Mouse (Mus musculus): ENCODE results near the gene Itpr1. TPM values are rescaled to one million over a fixed set of nuclear protein-coding genes. Genes with fewer than 3 reads are reported as not detected.

The Itpr1 gene
- polyA plus RNA-seq, 1 experiment from 2014 or later, result 6.5 TPM

DNA sequence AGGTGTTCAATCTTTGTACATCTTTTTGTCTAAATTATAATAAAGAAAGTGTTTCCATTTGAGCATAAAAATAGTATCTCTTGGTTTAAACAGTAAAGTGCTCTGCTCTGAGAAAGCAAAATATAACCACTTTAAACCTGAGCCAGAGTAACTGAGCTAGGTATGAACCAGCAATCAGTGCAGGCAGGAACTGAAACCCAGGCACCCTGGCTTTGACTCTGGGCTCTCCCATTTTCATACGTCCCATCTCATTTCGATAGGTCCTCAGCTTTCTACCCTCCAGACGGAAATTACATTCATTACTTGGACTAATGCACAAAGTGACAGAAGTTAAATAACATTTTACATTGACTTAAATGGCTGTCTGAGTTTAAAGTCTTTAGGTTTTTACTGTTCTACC lies 335.5 kb downstream of the Itpr1 start:
- no peak for ATAC-seq (replicated peaks; ENCODE audit: insufficient number of reproducible peaks, low FRiP score, low TSS enrichment, low read depth)
- no peak for DNase-seq (ENCODE audit: low spot score)

GRCm38 (mm10) chr6:108549495-108549935 lies 336.6 kb downstream of the Itpr1 start:
- H3K27me3 ChIP-seq (ENCODE audit: control insufficient read depth, insufficient read depth, low read length), result no peaks in the 10 kb centered on the region
- H3K9ac ChIP-seq (replicated peaks; ENCODE audit: low read length), result no peak overlapping the region
- 86% methylated on average over 6 of the region's 6 CpGs for whole genome bisulfite sequencing
- H3K4me3 ChIP-seq (ENCODE audit: low read depth, low read length), result no peak overlapping the region
- H3K4me1 ChIP-seq (ENCODE audit: control insufficient read depth, insufficient read depth, low read length), result no peaks in the 10 kb centered on the region
- DNase-seq (ENCODE audit: low spot score), result no peak
- H3K27ac ChIP-seq (replicated peaks; ENCODE audit: low read depth, low read length), result no peak overlapping the region
- ATAC-seq (replicated peaks; ENCODE audit: insufficient number of reproducible peaks, low FRiP score, low TSS enrichment, low read depth), result no peak
- H3K4me2 ChIP-seq (ENCODE audit: low read depth, low read length), result no peak overlapping the region
- H3K9me3 ChIP-seq (replicated peaks; ENCODE audit: control insufficient read depth, low read length), result no peaks in the 10 kb centered on the region
- no peaks in the 10 kb centered on the region for H3K36me3 ChIP-seq (replicated peaks; ENCODE audit: control insufficient read depth, insufficient read depth, low read depth, low read length)

More for the DNA sequence above, 335.5 kb downstream of the Itpr1 start:
- Histone ChIP-seq H3K27me3 (ENCODE audit: control insufficient read depth, insufficient read depth, low read length) (no peaks in the 10 kb centered on the region), H3K27ac (replicated peaks; ENCODE audit: low read depth, low read length) (no peak overlapping the region), H3K4me1 (ENCODE audit: control insufficient read depth, insufficient read depth, low read length) (no peaks in the 10 kb centered on the region), H3K36me3 (replicated peaks; ENCODE audit: control insufficient read depth, insufficient read depth, low read depth, low read length) (no peaks in the 10 kb centered on the region), H3K9ac (replicated peaks; ENCODE audit: low read length) (no peak overlapping the region), H3K9me3 (replicated peaks; ENCODE audit: control insufficient read depth, low read length) (no peaks in the 10 kb centered on the region), H3K4me2 (ENCODE audit: low read depth, low read length) (no peak overlapping the region), H3K4me3 (ENCODE audit: low read depth, low read length) (no peak overlapping the region)
- WGBS, result 87% methylated on average over 3 of the region's 3 CpGs

DNA sequence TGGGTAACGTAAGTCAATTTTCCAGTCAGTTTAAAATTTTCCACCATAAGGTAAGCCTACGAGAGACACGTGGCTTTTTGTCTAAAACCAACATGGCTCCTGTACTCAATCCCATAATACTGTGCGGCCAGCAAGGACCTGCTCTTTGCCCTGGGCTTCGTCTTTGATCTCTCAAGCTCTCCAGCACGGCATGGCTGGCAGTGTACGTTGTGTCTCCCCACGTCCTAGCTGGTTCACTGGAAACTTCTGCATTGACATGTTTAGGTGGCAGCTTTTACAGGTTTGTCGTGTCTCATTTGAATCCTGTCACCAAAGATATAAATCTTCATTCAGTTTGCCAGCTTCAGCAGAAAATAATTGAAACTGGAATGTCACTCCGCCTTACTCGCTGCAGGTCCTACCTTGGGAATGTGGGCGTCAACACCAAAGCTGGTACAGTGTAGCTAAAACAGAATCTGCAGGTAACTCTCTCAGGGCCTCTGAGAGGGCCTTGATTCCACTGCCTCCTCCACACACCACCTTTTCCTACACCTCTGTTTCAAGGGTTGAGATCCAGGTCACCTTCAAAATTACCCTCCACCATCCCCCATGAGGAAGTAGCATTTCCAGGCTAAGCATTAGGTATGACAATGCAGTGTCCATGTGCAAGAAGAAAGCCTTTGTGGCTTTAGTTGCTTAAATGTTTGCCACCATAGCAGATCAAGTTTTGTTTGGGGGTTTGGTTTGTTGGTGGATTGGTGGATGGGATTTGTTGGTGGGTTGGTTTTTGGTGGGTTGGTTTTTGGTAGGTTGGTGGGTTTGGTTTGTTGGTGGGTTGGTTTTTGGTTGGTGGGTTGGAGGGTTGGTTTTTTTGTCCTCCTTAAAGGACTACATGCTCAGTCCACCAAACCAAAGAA lies 339.1 kb downstream of the Itpr1 start:
- no peaks in the 10 kb centered on the region for H3K4me1 ChIP-seq (ENCODE audit: control insufficient read depth, insufficient read depth, low read length)
- WGBS, result 94% methylated on average over 12 of the region's 12 CpGs
- H3K9me3 ChIP-seq (replicated peaks; ENCODE audit: control insufficient read depth, low read length), result no peaks in the 10 kb centered on the region
- H3K36me3 ChIP-seq (replicated peaks; ENCODE audit: control insufficient read depth, insufficient read depth, low read depth, low read length), result no peaks in the 10 kb centered on the region
- ATAC-seq (replicated peaks; ENCODE audit: insufficient number of reproducible peaks, low FRiP score, low TSS enrichment, low read depth), result no peak
- no peak overlapping the region for H3K9ac ChIP-seq (replicated peaks; ENCODE audit: low read length)
- H3K4me3 ChIP-seq (ENCODE audit: low read depth, low read length), result no peak overlapping the region
- no peak for DNase-seq (ENCODE audit: low spot score)
- no peaks in the 10 kb centered on the region for H3K27me3 ChIP-seq (ENCODE audit: control insufficient read depth, insufficient read depth, low read length)
- no peak overlapping the region for H3K4me2 ChIP-seq (ENCODE audit: low read depth, low read length)
- no peak overlapping the region for H3K27ac ChIP-seq (replicated peaks; ENCODE audit: low read depth, low read length)

DNA sequence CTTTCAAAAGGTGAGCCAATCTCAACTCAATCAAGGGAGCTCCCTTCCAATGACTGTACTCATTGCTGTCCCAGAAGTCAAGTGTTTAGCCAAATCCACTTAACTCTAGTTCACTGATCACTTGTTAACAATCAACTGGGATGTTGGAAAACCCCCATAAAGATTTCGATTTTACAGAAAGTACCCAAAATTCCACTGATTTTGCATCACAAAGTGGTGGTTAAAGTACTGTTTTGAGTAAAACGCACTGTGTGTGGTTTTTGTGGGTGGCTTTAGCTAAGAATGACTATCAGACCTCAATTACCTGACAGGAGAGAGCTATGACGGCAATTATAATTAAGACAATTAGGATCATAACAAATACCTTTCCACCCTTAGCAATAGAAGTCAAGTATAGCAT lies 340.1 kb downstream of the Itpr1 start:
- no peak overlapping the region for H3K9ac ChIP-seq (replicated peaks; ENCODE audit: low read length)
- H3K27ac ChIP-seq (replicated peaks; ENCODE audit: low read depth, low read length), result no peak overlapping the region
- no peak for ATAC-seq (replicated peaks; ENCODE audit: insufficient number of reproducible peaks, low FRiP score, low TSS enrichment, low read depth)
- H3K27me3 ChIP-seq (ENCODE audit: control insufficient read depth, insufficient read depth, low read length), result no peaks in the 10 kb centered on the region
- no peak overlapping the region for H3K4me2 ChIP-seq (ENCODE audit: low read depth, low read length)
- DNase-seq (ENCODE audit: low spot score), result no peak
- no peaks in the 10 kb centered on the region for H3K4me1 ChIP-seq (ENCODE audit: control insufficient read depth, insufficient read depth, low read length)
- 80% methylated on average over 3 of the region's 3 CpGs for WGBS
- no peak overlapping the region for H3K4me3 ChIP-seq (ENCODE audit: low read depth, low read length)
- no peaks in the 10 kb centered on the region for H3K36me3 ChIP-seq (replicated peaks; ENCODE audit: control insufficient read depth, insufficient read depth, low read depth, low read length)
- H3K9me3 ChIP-seq (replicated peaks; ENCODE audit: control insufficient read depth, low read length), result no peaks in the 10 kb centered on the region

- no peak overlapping the region for H3K9ac ChIP-seq (replicated peaks; ENCODE audit: low read length)
- 83% methylated on average over 4 of the region's 4 CpGs for WGBS
- DNase-seq (ENCODE audit: low spot score), result no peak
- H3K9me3 ChIP-seq (replicated peaks; ENCODE audit: control insufficient read depth, low read length), result no peaks in the 10 kb centered on the region
- H3K36me3 ChIP-seq (replicated peaks; ENCODE audit: control insufficient read depth, insufficient read depth, low read depth, low read length), result no peaks in the 10 kb centered on the region
- no peak overlapping the region for H3K4me3 ChIP-seq (ENCODE audit: low read depth, low read length)
- no peak overlapping the region for H3K27ac ChIP-seq (replicated peaks; ENCODE audit: low read depth, low read length)
- no peaks in the 10 kb centered on the region for H3K27me3 ChIP-seq (ENCODE audit: control insufficient read depth, insufficient read depth, low read length)
- ATAC-seq (replicated peaks; ENCODE audit: insufficient number of reproducible peaks, low FRiP score, low TSS enrichment, low read depth), result no peak
- no peak overlapping the region for H3K4me2 ChIP-seq (ENCODE audit: low read depth, low read length)
- no peaks in the 10 kb centered on the region for H3K4me1 ChIP-seq (ENCODE audit: control insufficient read depth, insufficient read depth, low read length)
Observed at GRCm38 (mm10) chr6:108553536-108553935, 340.6 kb downstream of the Itpr1 start.

DNA sequence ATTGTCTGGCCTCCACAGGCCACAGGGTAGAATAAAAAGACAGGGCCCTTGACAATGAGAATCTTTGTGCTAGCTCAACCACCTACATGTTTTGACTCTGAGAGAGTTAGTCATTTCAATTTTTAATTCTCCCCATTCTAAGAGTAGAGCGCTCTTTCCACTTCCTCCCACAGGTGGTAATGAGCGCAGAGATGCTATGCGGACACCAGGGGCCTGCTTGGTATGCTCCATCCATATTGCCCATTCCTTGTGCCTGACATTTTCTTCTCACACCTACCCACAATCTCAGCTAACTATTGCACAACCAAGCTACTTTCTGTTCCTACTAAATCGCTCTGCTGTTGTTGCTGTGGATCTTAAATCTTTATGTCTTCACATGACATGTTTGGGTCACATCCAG lies 341.5 kb downstream of the Itpr1 start:
- WGBS, result 96% methylated on average over 4 of the region's 4 CpGs
- Histone ChIP-seq H3K4me2 (ENCODE audit: low read depth, low read length) (no peak overlapping the region), H3K36me3 (replicated peaks; ENCODE audit: control insufficient read depth, insufficient read depth, low read depth, low read length) (no peaks in the 10 kb centered on the region), H3K9me3 (replicated peaks; ENCODE audit: control insufficient read depth, low read length) (no peaks in the 10 kb centered on the region), H3K4me3 (ENCODE audit: low read depth, low read length) (no peak overlapping the region), H3K4me1 (ENCODE audit: control insufficient read depth, insufficient read depth, low read length) (no peaks in the 10 kb centered on the region), H3K27me3 (ENCODE audit: control insufficient read depth, insufficient read depth, low read length) (no peaks in the 10 kb centered on the region), H3K27ac (replicated peaks; ENCODE audit: low read depth, low read length) (no peak overlapping the region), H3K9ac (replicated peaks; ENCODE audit: low read length) (no peak overlapping the region)
- DNase-seq (ENCODE audit: low spot score) (no peak), ATAC-seq (replicated peaks; ENCODE audit: insufficient number of reproducible peaks, low FRiP score, low TSS enrichment, low read depth) (no peak)

- no peaks in the 10 kb centered on the region for H3K9me3 ChIP-seq (replicated peaks; ENCODE audit: control insufficient read depth, low read length)
- H3K9ac ChIP-seq (replicated peaks; ENCODE audit: low read length), result no peak overlapping the region
- ATAC-seq (replicated peaks; ENCODE audit: insufficient number of reproducible peaks, low FRiP score, low TSS enrichment, low read depth) (no peak), DNase-seq (ENCODE audit: low spot score) (no peak)
- no peak overlapping the region for H3K27ac ChIP-seq (replicated peaks; ENCODE audit: low read depth, low read length)
- H3K27me3 ChIP-seq (ENCODE audit: control insufficient read depth, insufficient read depth, low read length), result no peaks in the 10 kb centered on the region
- no peaks in the 10 kb centered on the region for H3K4me1 ChIP-seq (ENCODE audit: control insufficient read depth, insufficient read depth, low read length)
- 90% methylated on average over 5 of the region's 5 CpGs for WGBS
- no peak overlapping the region for H3K4me2 ChIP-seq (ENCODE audit: low read depth, low read length)
- H3K36me3 ChIP-seq (replicated peaks; ENCODE audit: control insufficient read depth, insufficient read depth, low read depth, low read length), result no peaks in the 10 kb centered on the region
- H3K4me3 ChIP-seq (ENCODE audit: low read depth, low read length), result no peak overlapping the region
Observed at GRCm38 (mm10) chr6:108554878-108555277, 342.0 kb downstream of the Itpr1 start.

DNA sequence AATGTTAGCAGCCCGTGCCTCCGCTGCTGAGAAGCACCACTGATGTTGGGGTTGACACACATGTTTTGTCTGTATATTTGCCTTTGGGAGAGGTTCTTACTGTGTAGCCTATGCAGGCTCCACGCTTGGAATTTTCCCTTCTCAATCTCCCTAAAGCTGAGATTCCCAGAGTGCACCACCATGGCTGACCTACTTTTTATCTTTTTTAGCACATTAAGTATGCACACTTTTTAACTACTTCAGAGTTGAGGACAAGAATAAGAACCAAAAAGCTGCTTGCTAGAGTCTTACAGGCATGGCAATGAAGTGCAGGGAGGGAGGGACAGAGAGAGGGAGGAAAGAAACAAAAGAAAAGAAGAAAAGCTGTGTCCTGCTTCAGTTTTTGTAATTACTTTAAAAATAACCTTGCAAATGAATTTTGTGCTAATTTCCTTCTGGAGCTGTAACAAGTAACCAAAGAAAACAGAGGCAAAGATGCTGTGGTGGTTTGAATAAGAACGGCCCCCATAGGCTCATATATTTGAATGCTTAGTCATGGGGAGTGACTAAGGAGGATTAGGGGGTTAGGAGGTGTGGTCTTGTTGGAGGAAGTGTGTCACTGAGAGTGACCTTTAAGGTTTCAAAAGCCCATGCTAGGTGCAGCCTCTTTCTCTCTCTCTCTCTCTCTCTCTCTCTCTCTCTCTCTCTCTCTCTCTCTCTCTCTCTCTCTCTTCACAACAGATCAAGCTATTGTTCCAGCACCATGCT lies 344.9 kb downstream of the Itpr1 start:
- DNase-seq (ENCODE audit: low spot score) (no peak), ATAC-seq (replicated peaks; ENCODE audit: insufficient number of reproducible peaks, low FRiP score, low TSS enrichment, low read depth) (no peak)
- 89% methylated on average over 4 of the region's 4 CpGs for WGBS

More for the DNA sequence above, 344.9 kb downstream of the Itpr1 start:
- no peaks in the 10 kb centered on the region for H3K27me3 ChIP-seq (ENCODE audit: control insufficient read depth, insufficient read depth, low read length)
- H3K9ac ChIP-seq (replicated peaks; ENCODE audit: low read length), result no peak overlapping the region
- no peak overlapping the region for H3K4me2 ChIP-seq (ENCODE audit: low read depth, low read length)
- H3K4me3 ChIP-seq (ENCODE audit: low read depth, low read length), result no peak overlapping the region
- H3K9me3 ChIP-seq (replicated peaks; ENCODE audit: control insufficient read depth, low read length), result no peaks in the 10 kb centered on the region
- no peak overlapping the region for H3K27ac ChIP-seq (replicated peaks; ENCODE audit: low read depth, low read length)
- no peaks in the 10 kb centered on the region for H3K4me1 ChIP-seq (ENCODE audit: control insufficient read depth, insufficient read depth, low read length)
- no peaks in the 10 kb centered on the region for H3K36me3 ChIP-seq (replicated peaks; ENCODE audit: control insufficient read depth, insufficient read depth, low read depth, low read length)

Measured in embryonic facial prominence, embryonic 11.5 days (tissue).